Mouse (Mus musculus) thymus, postnatal 14 days (tissue): ENCODE data around the gene Itpr1.
"Not testable (repeated sequence)": the region's sequence is repeated elsewhere in the genome, so short reads cannot be mapped to it uniquely, and the experiment has no call there.

ENCODE experiments used
- DNase-seq: peaks from one replicate; pipeline ENCODE4 v3.0.0; 2021

The Itpr1 gene

DNA sequence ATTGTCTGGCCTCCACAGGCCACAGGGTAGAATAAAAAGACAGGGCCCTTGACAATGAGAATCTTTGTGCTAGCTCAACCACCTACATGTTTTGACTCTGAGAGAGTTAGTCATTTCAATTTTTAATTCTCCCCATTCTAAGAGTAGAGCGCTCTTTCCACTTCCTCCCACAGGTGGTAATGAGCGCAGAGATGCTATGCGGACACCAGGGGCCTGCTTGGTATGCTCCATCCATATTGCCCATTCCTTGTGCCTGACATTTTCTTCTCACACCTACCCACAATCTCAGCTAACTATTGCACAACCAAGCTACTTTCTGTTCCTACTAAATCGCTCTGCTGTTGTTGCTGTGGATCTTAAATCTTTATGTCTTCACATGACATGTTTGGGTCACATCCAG is 341.5 kb downstream of the Itpr1 start:
- no peak for DNase-seq

GRCm38 (mm10) chr6:108554878-108555277 is 342.0 kb downstream of the Itpr1 start:
- no peak for DNase-seq

- no peak for DNase-seq
Measured at GRCm38 (mm10) chr6:108557576-108558322, 344.9 kb downstream of the Itpr1 start.

- not testable (repeated sequence) for DNase-seq
Measured at GRCm38 (mm10) chr6:108559226-108559625, 346.3 kb downstream of the Itpr1 start.

DNA sequence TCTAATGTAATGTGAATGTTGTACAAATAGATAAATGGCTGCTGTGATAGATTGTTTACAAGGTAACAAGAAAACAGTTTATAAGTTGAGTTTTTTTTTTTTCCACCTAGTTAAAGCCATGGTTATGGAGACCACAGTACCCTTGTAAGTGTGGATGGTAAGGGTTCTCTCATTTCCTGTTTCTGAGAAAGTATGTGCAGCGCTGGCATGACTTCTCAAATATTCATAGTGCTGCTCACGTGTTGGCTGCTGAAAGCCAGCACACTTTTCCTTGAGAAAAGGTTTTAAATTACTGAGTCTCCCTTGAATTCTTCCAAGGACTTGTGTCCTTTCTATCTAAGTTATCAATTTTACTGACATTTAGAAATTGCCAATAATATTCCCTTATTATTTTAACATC is 350.1 kb downstream of the Itpr1 start:
- DNase-seq: no peak

GRCm38 (mm10) chr6:108565447-108565846 is 352.6 kb downstream of the Itpr1 start:
- DNase-seq: not testable (repeated sequence)

DNA sequence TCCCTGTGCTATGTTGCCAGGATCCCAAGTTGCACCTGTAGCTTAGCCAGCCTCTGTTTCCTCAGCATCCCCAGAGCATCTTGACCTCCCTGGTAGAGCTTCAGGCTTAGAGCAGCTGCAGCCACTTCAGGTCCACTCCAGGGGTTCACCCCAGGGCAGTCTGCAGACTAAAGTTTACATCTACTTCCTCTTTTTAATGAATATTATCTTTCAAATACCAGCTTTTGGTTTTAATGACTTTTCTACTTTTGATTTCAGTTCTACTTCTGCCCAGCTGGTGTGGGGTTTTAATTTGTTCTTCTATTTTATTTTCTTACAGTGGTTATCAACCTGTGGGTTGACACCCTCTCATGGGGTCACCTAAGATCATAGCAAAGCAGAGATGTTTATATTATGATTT is 353.7 kb downstream of the Itpr1 start:
- DNase-seq: no peak

DNA sequence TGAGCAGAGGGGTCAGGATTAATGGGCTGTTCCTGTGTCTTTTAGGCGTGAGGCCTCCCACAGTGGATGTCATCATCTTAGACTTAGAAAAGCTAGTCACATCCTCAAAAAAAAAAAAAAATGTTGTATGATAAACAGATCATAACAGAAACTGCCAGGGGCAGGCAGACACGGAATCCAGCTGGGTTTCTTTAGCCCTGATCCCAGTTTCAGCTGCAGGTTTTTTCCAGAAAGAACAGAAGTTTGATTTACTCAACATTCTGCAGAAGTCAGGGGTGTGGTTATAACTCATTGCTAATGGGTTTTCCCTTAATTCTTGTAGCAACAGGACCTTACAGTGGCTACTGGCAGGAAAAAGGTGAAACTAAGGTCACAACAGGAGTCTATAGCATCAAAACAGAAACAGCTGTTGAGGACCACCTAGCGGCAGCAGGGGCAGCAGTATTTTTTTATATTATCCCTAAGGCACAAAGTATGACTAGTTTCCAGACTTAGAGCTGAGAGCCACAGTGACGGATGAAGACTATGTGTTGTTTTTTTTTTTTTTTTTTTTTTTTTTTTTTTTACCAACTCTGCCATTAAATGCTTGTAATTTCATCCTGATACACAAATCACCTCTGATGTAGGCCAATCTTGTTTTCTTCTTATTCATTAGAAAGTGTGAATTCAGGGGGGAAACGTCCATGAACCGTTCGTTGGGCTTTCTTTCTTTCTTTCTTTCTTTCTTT is 356.7 kb downstream of the Itpr1 start:
- no peak for DNase-seq

GRCm38 (mm10) chr6:108570351-108571041 is 357.6 kb downstream of the Itpr1 start:
- peak; percentile 12 for DNase-seq

GRCm38 (mm10) chr6:108571042-108571590 is 358.2 kb downstream of the Itpr1 start:
- peak; percentile 82 for DNase-seq

DNA sequence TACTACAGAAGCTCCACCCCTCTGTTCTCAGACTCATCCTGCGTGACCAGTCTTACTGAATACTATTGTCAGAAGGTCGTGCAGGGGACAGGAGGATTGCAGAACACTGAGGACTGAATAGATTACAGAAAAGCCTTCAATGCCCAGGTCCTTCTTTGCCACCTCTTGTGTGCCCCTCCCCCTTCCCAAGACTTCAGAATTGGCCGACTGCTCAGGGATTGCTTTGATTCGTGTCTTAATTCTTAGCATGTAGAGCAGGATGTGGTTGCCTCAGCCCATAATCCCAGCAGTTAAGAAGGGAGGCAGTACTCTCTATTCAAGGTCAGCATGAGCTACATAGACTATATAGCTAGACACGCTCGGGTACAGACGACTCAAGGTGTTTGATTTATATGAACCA is 359.8 kb downstream of the Itpr1 start:
- DNase-seq: no peak

- no peak for DNase-seq
Measured at GRCm38 (mm10) chr6:108577056-108577455, 364.2 kb downstream of the Itpr1 start.

GRCm38 (mm10) chr6:108588426-108588825 is 375.5 kb downstream of the Itpr1 start:
- DNase-seq: no peak

DNA sequence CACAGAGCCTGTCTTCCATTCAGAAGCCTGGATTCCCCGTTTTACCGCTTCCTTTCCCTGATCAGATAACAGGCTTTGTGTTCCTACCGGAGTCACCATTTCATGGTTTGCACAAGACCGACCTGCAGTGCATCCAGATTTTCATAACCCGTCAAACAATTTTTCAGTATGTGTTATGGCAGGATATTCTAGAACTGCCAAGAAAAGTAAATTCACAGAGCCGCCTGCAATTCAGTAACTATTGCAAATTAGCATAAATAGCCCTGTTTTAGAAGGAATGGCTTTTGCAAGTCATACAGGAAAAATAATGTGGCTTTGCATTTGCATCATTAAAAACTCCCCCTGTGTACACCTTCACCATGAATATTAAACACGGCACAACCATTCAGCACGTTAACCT is 379.3 kb downstream of the Itpr1 start:
- no peak for DNase-seq

DNA sequence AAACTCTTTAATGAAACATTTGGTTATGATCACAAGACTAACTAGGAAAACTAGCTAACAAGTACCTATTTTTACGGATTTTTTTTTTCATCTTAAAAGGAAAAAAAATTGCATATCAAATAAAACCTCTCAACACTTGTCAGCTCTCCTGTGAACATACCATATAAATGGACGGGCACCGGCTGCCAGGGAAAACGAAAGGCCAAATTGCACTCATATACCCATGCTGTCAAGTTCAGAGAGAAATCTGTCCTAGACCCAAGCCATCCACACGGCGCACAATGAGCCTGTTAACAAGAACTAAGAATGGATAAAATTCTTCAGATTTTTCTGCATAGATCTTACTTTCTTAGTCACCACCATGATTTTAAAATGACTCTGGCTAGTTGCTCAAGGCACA is 379.7 kb downstream of the Itpr1 start:
- no peak for DNase-seq

GRCm38 (mm10) chr6:108594171-108594841 is 381.4 kb downstream of the Itpr1 start:
- no peak for DNase-seq

GRCm38 (mm10) chr6:108598691-108599090 is 385.8 kb downstream of the Itpr1 start:
- DNase-seq: no peak

DNA sequence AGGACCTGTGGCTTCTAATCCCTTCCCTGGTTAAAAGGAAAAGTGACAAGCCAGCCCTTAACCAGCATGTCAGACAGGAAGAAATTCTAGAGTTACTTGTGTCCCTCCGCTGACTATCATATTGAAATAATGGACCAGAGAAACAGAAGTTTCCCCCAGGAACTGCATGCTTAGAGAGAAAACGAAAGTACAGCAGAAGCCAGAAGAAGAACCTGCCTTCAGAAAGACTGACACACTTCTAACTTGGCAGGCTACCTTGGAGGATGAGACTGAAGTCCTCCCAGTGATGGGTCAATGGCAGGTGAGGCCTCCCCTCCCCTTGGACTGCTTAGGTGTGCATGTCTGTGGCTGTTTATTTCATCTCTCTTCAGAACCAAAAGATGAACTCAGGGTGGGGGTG is 386.4 kb downstream of the Itpr1 start:
- DNase-seq: no peak
